Mouse (Mus musculus): ENCODE results near the gene Mcat. TPM values are rescaled to one million over a fixed set of nuclear protein-coding genes. Genes with fewer than 3 reads are reported as not detected.

The Mcat gene
- polyA plus RNA-seq, 1 experiment from 2014 or later: 30.3 TPM

DNA sequence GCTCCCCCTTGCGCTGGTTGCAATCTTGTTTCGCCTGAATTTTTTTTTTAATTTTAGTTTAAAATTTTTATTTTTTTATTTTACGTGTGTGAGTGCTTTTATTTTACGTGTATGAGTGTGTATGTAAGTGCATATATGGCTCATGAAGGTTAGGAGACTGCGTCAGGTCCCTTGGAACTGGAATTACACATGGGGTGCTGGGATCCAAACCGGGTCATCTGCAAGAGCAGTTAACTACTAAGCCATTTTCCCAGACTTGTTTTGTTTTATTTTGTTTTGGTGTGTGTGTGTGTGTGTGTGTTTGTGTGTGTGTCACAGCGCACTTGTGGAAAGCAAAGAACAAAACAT is 31.8 kb upstream of the Mcat start:
- Histone ChIP-seq H3K4me2 (ENCODE audit: low read length) (peak overlapping the region; percentile 54), H3K27me3 (ENCODE audit: control insufficient read depth, insufficient read depth, low read depth, low read length) (no peaks in the 10 kb centered on the region), H3K36me3 (ENCODE audit: control insufficient read depth, insufficient read depth, low read length) (no peaks in the 10 kb centered on the region), H3K4me3 (ENCODE audit: low read depth, low read length) (peak overlapping the region; percentile 84), H3K9ac (ENCODE audit: low read depth, low read length) (peak overlapping the region; percentile 78), H3K4me1 (ENCODE audit: control insufficient read depth, insufficient read depth, low read length) (peaks cover 21% of the 10 kb centered on the region), H3K9me3 (replicated peaks; ENCODE audit: control insufficient read depth, low read length, poor library complexity, severe bottlenecking) (no peaks in the 10 kb centered on the region), H3K27ac (ENCODE audit: low read length) (no peak overlapping the region; the same call in 1 of the 2 replicates)
- WGBS: 31% methylated on average over 7 of the region's 7 CpGs
- peak; percentile 33; the same call in 1 of the 2 replicates for ATAC-seq

DNA sequence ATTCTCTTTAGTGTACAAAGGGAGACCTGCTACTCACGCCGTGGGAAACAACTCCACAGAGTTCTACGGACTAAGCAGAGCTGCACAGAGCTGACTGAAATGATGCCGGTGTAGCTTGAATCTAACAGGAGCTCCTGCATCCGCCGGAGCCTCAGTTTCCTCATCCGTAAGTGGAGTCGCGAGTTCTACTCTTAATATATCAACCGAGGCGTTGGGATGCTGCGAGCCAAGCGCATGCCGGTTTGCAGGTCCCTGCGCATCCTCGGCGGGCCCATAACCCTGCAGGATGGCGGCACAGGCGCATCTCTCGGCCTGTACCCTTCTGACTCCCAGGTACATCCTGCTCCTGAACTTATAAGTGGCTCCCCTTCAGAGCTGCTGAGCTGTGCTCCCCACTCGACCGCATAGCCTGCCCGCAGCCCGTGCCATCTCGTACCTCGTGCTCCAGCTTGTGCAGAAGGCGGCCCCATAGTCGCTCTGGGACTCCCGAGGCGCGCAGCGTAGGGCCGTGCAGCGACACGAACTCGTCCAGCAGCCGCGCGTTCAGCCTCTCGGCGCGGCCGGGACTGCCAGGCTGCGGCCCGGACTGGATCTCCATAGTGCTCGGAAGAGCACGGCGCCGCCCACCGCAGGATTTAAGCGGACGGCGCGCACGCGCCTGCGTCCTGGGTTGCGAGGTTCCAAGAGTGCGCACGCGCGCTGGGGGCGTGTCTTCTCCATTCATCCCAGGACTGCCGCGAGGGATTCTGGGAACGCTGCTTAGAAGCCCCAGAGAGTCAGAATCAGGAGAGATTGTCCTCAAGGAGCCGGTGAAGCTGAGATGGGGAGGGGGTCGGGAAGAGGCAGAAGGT is 31.2 kb upstream of the Mcat start, which contains the start of gene Ttll12:
Ttll12 (minus strand) TSS at position 645 of the 851 bp plus-strand sequence.
- Histone ChIP-seq H3K4me1 (ENCODE audit: control insufficient read depth, insufficient read depth, low read length) (peaks cover 21% of the 10 kb centered on the region), H3K9me3 (replicated peaks; ENCODE audit: control insufficient read depth, low read length, poor library complexity, severe bottlenecking) (no peaks in the 10 kb centered on the region), H3K27ac (ENCODE audit: low read length) (peak within 1 kb of the TSS; percentile 68), H3K9ac (ENCODE audit: low read depth, low read length) (peak within 1 kb of the TSS; percentile 78), H3K4me2 (ENCODE audit: low read length) (peak within 1 kb of the TSS; percentile 94), H3K36me3 (ENCODE audit: control insufficient read depth, insufficient read depth, low read length) (no peaks in the 10 kb centered on the region), H3K4me3 (ENCODE audit: low read depth, low read length) (peak within 1 kb of the TSS; percentile 84), H3K27me3 (ENCODE audit: control insufficient read depth, insufficient read depth, low read depth, low read length) (no peaks in the 10 kb centered on the region)
- WGBS: under 1% methylated on average over 68 of the region's 68 CpGs
- ATAC-seq: peak; percentile 94

DNA sequence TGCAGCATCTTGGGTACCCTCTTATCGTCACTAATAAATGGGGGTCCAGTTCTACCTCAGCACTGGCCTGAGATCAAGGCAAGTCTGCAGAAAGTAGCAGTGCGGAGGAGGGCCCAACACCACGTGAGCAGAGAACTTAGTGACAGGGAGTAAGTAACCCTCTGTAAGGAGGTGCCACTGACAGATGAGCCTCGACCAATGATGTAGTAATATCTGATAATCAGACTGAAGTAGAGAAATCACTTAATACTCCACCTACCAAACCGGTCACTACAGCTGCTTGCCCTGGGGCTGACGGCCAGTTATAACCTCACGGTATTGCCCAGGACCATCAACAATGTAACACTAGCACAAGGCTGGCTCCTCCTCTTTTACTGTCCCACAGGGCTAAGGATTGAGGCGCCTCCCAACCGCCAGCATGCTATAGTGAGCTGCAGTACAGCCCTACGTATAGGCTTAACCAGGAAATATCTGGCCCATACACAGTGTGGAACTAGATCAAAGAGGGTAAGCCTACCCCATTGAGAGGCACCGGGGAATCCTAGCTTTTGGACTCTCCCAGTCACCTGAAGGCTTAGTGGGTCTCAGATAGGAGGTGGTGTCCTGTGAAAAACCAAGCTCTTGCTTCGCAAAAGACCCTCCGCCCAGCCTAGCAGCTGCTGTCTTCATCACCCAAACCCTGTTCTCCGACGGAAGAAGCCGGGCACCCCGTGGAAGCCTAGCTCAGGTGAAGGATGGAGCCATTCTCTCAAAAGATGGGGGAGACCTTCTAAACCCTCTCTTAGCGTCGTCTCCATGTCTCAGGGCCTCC is 30.3 kb upstream of the Mcat start:
- no peaks in the 10 kb centered on the region for H3K9me3 ChIP-seq (replicated peaks; ENCODE audit: control insufficient read depth, low read length, poor library complexity, severe bottlenecking)
- ATAC-seq: peak; percentile 62
- no peaks in the 10 kb centered on the region for H3K36me3 ChIP-seq (ENCODE audit: control insufficient read depth, insufficient read depth, low read length)
- peak overlapping the region; percentile 84 for H3K4me3 ChIP-seq (ENCODE audit: low read depth, low read length)
- peaks cover 21% of the 10 kb centered on the region for H3K4me1 ChIP-seq (ENCODE audit: control insufficient read depth, insufficient read depth, low read length)
- H3K9ac ChIP-seq (ENCODE audit: low read depth, low read length): peak overlapping the region; percentile 78
- no peaks in the 10 kb centered on the region for H3K27me3 ChIP-seq (ENCODE audit: control insufficient read depth, insufficient read depth, low read depth, low read length)
- H3K27ac ChIP-seq (ENCODE audit: low read length): peak overlapping the region; percentile 68; the same call in 1 of the 2 replicates
- peak overlapping the region; percentile 94 for H3K4me2 ChIP-seq (ENCODE audit: low read length)
- WGBS: 12% methylated on average over 19 of the region's 19 CpGs

DNA sequence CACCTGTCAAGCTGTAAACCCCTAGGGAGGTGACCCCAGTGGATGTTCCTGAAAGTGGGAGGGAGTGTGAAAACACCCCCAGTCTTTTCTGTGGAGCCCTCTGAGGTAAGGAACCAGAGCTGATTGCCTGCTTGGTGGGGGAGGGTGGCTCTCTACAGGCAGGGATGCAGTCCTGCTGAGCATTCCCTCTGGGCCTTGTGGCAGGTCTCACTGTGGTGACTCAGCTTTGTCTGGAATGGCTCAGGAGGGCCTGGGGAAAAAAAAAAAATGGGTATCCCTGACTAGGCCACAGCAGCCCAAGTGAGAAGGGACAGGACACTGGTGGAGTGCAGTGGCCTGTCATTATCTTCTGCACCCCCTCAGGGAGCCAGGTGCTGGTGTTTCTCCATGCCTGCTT is 29.6 kb upstream of the Mcat start:
- Histone ChIP-seq H3K27ac (ENCODE audit: low read length) (no peak overlapping the region), H3K9me3 (replicated peaks; ENCODE audit: control insufficient read depth, low read length, poor library complexity, severe bottlenecking) (no peaks in the 10 kb centered on the region), H3K4me2 (ENCODE audit: low read length) (peak overlapping the region; percentile 94), H3K36me3 (ENCODE audit: control insufficient read depth, insufficient read depth, low read length) (0 out of 2 replicates have a peak, but pooled peaks cover 4% of the 10 kb centered on the region), H3K4me1 (ENCODE audit: control insufficient read depth, insufficient read depth, low read length) (peaks cover 21% of the 10 kb centered on the region), H3K27me3 (ENCODE audit: control insufficient read depth, insufficient read depth, low read depth, low read length) (no peaks in the 10 kb centered on the region), H3K9ac (ENCODE audit: low read depth, low read length) (0 out of 2 replicates have a peak overlapping the region, but pooled peaks have one; percentile 78), H3K4me3 (ENCODE audit: low read depth, low read length) (no peak overlapping the region; the same call in 1 of the 2 replicates)
- no peak for ATAC-seq

DNA sequence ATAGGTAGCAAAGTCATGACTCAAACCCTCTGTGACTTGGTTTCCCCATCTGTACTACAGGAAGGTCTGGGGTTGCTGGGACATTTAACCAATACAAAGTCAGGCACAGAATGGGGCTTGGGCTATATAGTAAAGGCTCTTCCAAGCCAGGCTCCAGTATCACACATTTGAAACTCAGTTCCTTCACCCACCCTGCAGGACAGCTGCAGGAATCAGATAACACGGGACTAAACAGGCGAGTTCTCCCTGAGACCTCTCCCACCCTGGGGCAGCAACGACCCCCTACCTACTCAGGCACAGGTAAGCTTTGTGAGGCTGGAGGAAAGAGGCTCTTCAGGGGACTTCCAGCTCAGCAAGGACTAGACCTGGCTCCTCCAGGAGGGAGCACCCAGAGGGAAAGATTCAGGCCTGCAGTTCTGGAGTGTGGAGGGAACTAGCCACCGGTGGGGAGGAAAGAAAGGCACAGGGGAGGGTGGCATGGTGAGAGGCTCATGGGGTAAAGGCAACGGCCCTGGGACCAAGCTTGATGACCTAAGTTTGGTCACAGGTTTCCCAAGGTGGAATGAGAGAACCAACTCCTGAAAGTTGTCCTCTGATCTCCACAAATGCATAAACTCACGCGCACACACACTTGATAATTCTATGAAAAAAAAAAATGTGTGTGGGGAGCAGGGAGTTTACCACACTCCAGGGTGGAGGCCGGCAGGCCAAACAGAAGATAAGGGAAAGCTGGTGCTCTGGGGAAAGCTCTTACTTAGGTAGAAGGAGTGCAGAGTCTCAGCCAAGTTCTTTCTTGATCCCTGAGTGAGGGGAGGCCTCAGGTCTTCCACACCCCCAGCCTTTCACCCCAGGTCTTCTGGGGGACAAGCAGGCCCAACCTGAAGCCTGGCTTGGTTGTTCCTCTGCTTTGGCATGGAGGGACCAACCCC is 28.9 kb upstream of the Mcat start:
- Histone ChIP-seq H3K9me3 (replicated peaks; ENCODE audit: control insufficient read depth, low read length, poor library complexity, severe bottlenecking) (no peaks in the 10 kb centered on the region), H3K9ac (ENCODE audit: low read depth, low read length) (no peak overlapping the region), H3K4me1 (ENCODE audit: control insufficient read depth, insufficient read depth, low read length) (peaks cover 21% of the 10 kb centered on the region), H3K4me3 (ENCODE audit: low read depth, low read length) (no peak overlapping the region), H3K27ac (ENCODE audit: low read length) (no peak overlapping the region), H3K27me3 (ENCODE audit: control insufficient read depth, insufficient read depth, low read depth, low read length) (no peaks in the 10 kb centered on the region), H3K36me3 (ENCODE audit: control insufficient read depth, insufficient read depth, low read length) (0 out of 2 replicates have a peak, but pooled peaks cover 6% of the 10 kb centered on the region), H3K4me2 (ENCODE audit: low read length) (peak overlapping the region; percentile 94)
- 89% methylated on average over 8 of the region's 8 CpGs for WGBS
- no peak for ATAC-seq

DNA sequence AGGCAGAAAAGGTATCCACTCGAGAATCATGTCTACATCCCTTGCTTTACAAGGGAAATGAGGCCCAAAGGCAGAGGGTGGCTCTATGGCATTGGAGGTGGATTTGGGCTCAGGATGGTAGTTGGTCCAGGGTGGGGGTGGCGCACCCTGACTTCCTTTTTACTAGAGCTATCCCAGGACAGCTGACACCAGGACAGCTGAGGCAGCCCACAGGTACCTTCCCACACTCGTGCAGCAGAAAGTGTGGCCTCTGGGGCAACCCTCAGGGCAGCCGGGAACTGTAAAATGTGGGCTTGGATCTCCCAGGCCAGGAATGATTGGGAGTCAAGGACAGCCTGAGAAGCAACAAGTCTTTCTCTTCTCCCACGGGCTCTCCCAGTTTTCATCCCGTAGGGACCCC is 28.2 kb upstream of the Mcat start:
- no peaks in the 10 kb centered on the region for H3K27me3 ChIP-seq (ENCODE audit: control insufficient read depth, insufficient read depth, low read depth, low read length)
- WGBS: 91% methylated on average over 6 of the region's 6 CpGs
- no peak overlapping the region for H3K9ac ChIP-seq (ENCODE audit: low read depth, low read length)

DNA sequence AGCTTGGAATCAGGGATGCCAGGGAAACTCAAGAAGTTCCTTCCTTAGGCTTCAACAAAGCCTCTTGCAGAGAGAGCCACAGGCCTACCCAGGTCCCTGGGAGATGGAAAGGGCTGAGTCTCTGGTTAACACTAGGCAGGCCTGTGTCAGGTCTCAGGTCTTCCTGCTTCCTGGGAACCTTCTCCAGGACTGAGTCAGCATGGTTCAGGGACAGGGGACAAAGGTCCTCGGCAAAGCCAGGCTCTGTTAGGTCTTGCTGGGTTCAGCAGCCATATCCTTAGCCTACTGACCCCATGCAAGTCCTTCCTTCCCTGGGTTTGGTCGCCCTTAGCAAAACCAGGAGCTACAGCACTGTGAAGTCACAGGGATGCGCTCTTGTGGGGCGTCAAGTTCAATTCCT is 27.3 kb upstream of the Mcat start:
- Histone ChIP-seq H3K27ac (ENCODE audit: low read length) (no peak overlapping the region), H3K4me2 (ENCODE audit: low read length) (no peak overlapping the region), H3K4me1 (ENCODE audit: control insufficient read depth, insufficient read depth, low read length) (peaks cover 21% of the 10 kb centered on the region), H3K9me3 (replicated peaks; ENCODE audit: control insufficient read depth, low read length, poor library complexity, severe bottlenecking) (no peaks in the 10 kb centered on the region), H3K36me3 (ENCODE audit: control insufficient read depth, insufficient read depth, low read length) (peaks cover 23% of the 10 kb centered on the region), H3K4me3 (ENCODE audit: low read depth, low read length) (no peak overlapping the region), H3K9ac (ENCODE audit: low read depth, low read length) (no peak overlapping the region), H3K27me3 (ENCODE audit: control insufficient read depth, insufficient read depth, low read depth, low read length) (no peaks in the 10 kb centered on the region)
- WGBS: 89% methylated on average over 4 of the region's 4 CpGs
- no peak for ATAC-seq

More for the DNA sequence above, 28.2 kb upstream of the Mcat start:
- no peak overlapping the region for H3K4me3 ChIP-seq (ENCODE audit: low read depth, low read length)
- H3K27ac ChIP-seq (ENCODE audit: low read length): no peak overlapping the region
- no peak overlapping the region for H3K4me2 ChIP-seq (ENCODE audit: low read length)
- ATAC-seq: no peak
- H3K36me3 ChIP-seq (ENCODE audit: control insufficient read depth, insufficient read depth, low read length): peaks cover 14% of the 10 kb centered on the region
- peaks cover 21% of the 10 kb centered on the region for H3K4me1 ChIP-seq (ENCODE audit: control insufficient read depth, insufficient read depth, low read length)
- H3K9me3 ChIP-seq (replicated peaks; ENCODE audit: control insufficient read depth, low read length, poor library complexity, severe bottlenecking): no peaks in the 10 kb centered on the region

DNA sequence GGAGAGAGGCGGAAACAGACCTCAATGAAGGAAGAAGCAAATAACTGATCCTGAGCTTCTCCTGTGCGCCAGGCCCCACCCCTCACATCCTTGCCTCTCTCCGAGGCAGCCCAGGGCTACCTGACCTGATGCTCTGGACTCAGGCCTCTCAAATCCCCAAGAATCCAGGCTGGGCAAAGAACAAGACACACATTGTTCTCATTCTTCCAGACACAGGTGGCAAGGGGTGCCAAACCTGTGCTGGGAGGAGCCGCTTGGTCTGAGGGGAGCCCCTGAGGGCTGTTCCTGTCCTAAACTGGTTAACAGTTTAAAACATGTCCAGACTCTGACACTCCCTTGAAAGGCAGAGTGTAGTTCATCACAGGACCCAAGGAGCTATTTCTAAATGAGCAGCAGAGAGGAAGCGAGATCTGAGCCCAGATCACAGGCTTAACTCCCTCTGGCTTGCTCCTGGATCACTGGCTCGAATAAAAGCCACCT is 21.2 kb upstream of the Mcat start:
- Histone ChIP-seq H3K27me3 (ENCODE audit: control insufficient read depth, insufficient read depth, low read depth, low read length) (no peaks in the 10 kb centered on the region), H3K9me3 (replicated peaks; ENCODE audit: control insufficient read depth, low read length, poor library complexity, severe bottlenecking) (no peaks in the 10 kb centered on the region), H3K36me3 (ENCODE audit: control insufficient read depth, insufficient read depth, low read length) (peaks cover 52% of the 10 kb centered on the region), H3K4me2 (ENCODE audit: low read length) (no peak overlapping the region), H3K4me3 (ENCODE audit: low read depth, low read length) (no peak overlapping the region), H3K4me1 (ENCODE audit: control insufficient read depth, insufficient read depth, low read length) (no peaks in the 10 kb centered on the region), H3K9ac (ENCODE audit: low read depth, low read length) (no peak overlapping the region), H3K27ac (ENCODE audit: low read length) (no peak overlapping the region)
- no peak for ATAC-seq
- WGBS: 87% methylated on average over 6 of the region's 6 CpGs

All from midbrain, embryonic 16.5 days (tissue).